Mouse (Mus musculus) hindbrain, postnatal 0 days (tissue): ENCODE measurements around the gene Kazald1. TPM values are rescaled to one million over a fixed set of nuclear protein-coding genes. Genes with fewer than 3 reads are reported as not detected.
A peak's percentile ranks its signal among the peaks of the same experiment; 100 is the strongest.

Experiments used
- ATAC-seq: fragments of 200-750 bp; cut with Nextera tagmentation; 2 replicates; pipeline ENCODE4 v1.8.0; 2017; ENCODE audit warnings: mild to moderate bottlenecking, moderate TSS enrichment, moderate library complexity
- DNase-seq: peaks from one replicate; pipeline ENCODE4 v3.0.0-alpha.2; 2015; ENCODE audit warnings: low spot score
- H3K27ac ChIP-seq: fragments of 300-500 bp; sonication (generic); 2 replicates; pipeline ENCODE4 v1.5.1; 2014; ENCODE audit warnings: mild to moderate bottlenecking
- H3K27me3 ChIP-seq: fragments of 300-500 bp; sonication (generic); 2 replicates; pipeline ENCODE4 v1.6.1; 2014; ENCODE audit warnings: low read length, mixed read lengths; ENCODE audit not compliant: insufficient read depth
- H3K36me3 ChIP-seq: fragments of 300-500 bp; sonication (generic); 2 replicates; pipeline ENCODE4 v1.6.1; 2014; ENCODE audit warnings: low read length, mixed read lengths; ENCODE audit not compliant: insufficient read depth
- H3K4me1 ChIP-seq: fragments of 300-500 bp; sonication (generic); 2 replicates; pipeline ENCODE4 v1.6.1; 2014; ENCODE audit warnings: antibody characterized with exemption, low read length, mixed read lengths; ENCODE audit not compliant: insufficient read depth
- H3K4me2 ChIP-seq: fragments of 300-500 bp; sonication (generic); 2 replicates; pipeline ENCODE4 v1.6.1; 2014; ENCODE audit warnings: low read depth, mild to moderate bottlenecking, low read length, moderate library complexity, mixed read lengths
- H3K4me3 ChIP-seq: fragments of 300-500 bp; sonication (generic); 2 replicates; pipeline ENCODE4 v1.5.1; 2014; ENCODE audit warnings: low read length
- H3K9ac ChIP-seq: fragments of 300-500 bp; sonication (generic); replicated peaks from 2 replicates; pipeline ENCODE4 v1.6.1; 2014; ENCODE audit warnings: mild to moderate bottlenecking, low read length, moderate library complexity, mixed read lengths
- H3K9me3 ChIP-seq: fragments of 300-500 bp; sonication (generic); 2 replicates; pipeline ENCODE4 v1.6.1; 2016; ENCODE audit warnings: low read length, mixed read lengths
- CTCF ChIP-seq: IDR thresholded peaks from 2 replicates; pipeline ENCODE4 v1.5.1; 2016; ENCODE audit warnings: antibody characterized with exemption, control low read depth, low read depth
- WGBS: fragments of 180-500 bp; shearing (Covaris S2); extraction: QIAGEN DNeasy Blood & Tissue Kit; methylation state at CpG from one replicate; pipeline ENCODE4 v1.1.7; 2014; 5-methylcytosine and 5-hydroxymethylcytosine counted together
- polyA plus RNA-seq: library from polyadenylated mRNA; unstranded; fragments of >200 nt; fragmentation: Nextera tagmentation; extraction: Ambion mirVana; gene quantifications from 2 replicates; pipeline ENCODE4 v1.2.1, GENCODE M21; 2015
- total RNA-seq: library from RNA; depleted of rRNA; stranded (reverse); fragments of >200 nt; gene quantifications from 2 replicates; pipeline ENCODE4 v1.2.3, GENCODE M21; 2014

The Kazald1 gene
- total and polyA plus RNA-seq, 2 experiments from 2014 or later: 1.7 to 3.2 TPM

GRCm38 (mm10) chr19:45077742-45078645 is 3.0 kb downstream of the Kazald1 start:
- Histone ChIP-seq H3K4me2 (no peak overlapping the region), H3K27me3 (peaks cover 45% of the 10 kb centered on the region), H3K36me3 (no peaks in the 10 kb centered on the region), H3K9ac (no peak overlapping the region), H3K4me3 (no peak overlapping the region), H3K27ac (no peak overlapping the region), H3K9me3 (no peaks in the 10 kb centered on the region), H3K4me1 (peaks cover 25% of the 10 kb centered on the region)
- TF ChIP-seq CTCF: no peak
- ATAC-seq (no peak), DNase-seq (no peak)
- WGBS: 9% methylated on average over 20 of the region's 20 CpGs

GRCm38 (mm10) chr19:45078971-45079764 is 4.1 kb downstream of the Kazald1 start:
- no peaks in the 10 kb centered on the region for H3K36me3 ChIP-seq
- peak; percentile 33; the same call in 1 of the 2 replicates for ATAC-seq

GRCm38 (mm10) chr19:45079769-45080515 is 4.9 kb downstream of the Kazald1 start:
- ATAC-seq (no peak), DNase-seq (peak; percentile 51)
- H3K4me2 ChIP-seq: peak overlapping the region; percentile 60
- H3K4me1 ChIP-seq: peaks cover 25% of the 10 kb centered on the region
- no peaks in the 10 kb centered on the region for H3K36me3 ChIP-seq
- no peak for TF ChIP-seq CTCF
- peaks cover 45% of the 10 kb centered on the region for H3K27me3 ChIP-seq
- no peaks in the 10 kb centered on the region for H3K9me3 ChIP-seq
- H3K4me3 ChIP-seq: peak overlapping the region; percentile 30
- H3K9ac ChIP-seq: peak overlapping the region; percentile 33; the same call in 1 of the 2 replicates
- H3K27ac ChIP-seq: no peak overlapping the region
- 1% methylated on average over 45 of the region's 45 CpGs for WGBS

More at GRCm38 (mm10) chr19:45078971-45079764, 4.1 kb downstream of the Kazald1 start:
- H3K4me3 ChIP-seq: peak overlapping the region; percentile 30
- WGBS: 7% methylated on average over 17 of the region's 17 CpGs
- H3K4me2 ChIP-seq: peak overlapping the region; percentile 60
- no peak overlapping the region for H3K27ac ChIP-seq
- peaks cover 45% of the 10 kb centered on the region for H3K27me3 ChIP-seq
- DNase-seq: peak; percentile 59
- peak; percentile 59 for TF ChIP-seq CTCF
- no peak overlapping the region for H3K9ac ChIP-seq
- H3K9me3 ChIP-seq: no peaks in the 10 kb centered on the region
- H3K4me1 ChIP-seq: peaks cover 25% of the 10 kb centered on the region

GRCm38 (mm10) chr19:45080711-45081110 is 5.7 kb downstream of the Kazald1 start:
- peaks cover 25% of the 10 kb centered on the region for H3K4me1 ChIP-seq
- peak overlapping the region; percentile 60 for H3K4me2 ChIP-seq
- H3K9ac ChIP-seq: peak overlapping the region; percentile 33; the same call in 1 of the 2 replicates
- WGBS: 2% methylated on average over 17 of the region's 17 CpGs
- no peak for TF ChIP-seq CTCF
- H3K27ac ChIP-seq: no peak overlapping the region
- no peaks in the 10 kb centered on the region for H3K9me3 ChIP-seq
- peaks cover 45% of the 10 kb centered on the region for H3K27me3 ChIP-seq
- peak overlapping the region; percentile 30 for H3K4me3 ChIP-seq
- no peak for ATAC-seq
- DNase-seq: no peak
- H3K36me3 ChIP-seq: no peaks in the 10 kb centered on the region

GRCm38 (mm10) chr19:45081279-45081678 is 6.2 kb downstream of the Kazald1 start:
- ATAC-seq (peak; percentile 35), DNase-seq (peak; percentile 82)
- no peak overlapping the region for H3K27ac ChIP-seq
- TF ChIP-seq CTCF: peak; percentile 95
- peak overlapping the region; percentile 60 for H3K4me2 ChIP-seq
- no peaks in the 10 kb centered on the region for H3K9me3 ChIP-seq
- peaks cover 23% of the 10 kb centered on the region for H3K4me1 ChIP-seq
- H3K9ac ChIP-seq: no peak overlapping the region
- peak overlapping the region; percentile 30 for H3K4me3 ChIP-seq
- H3K27me3 ChIP-seq: peaks cover 43% of the 10 kb centered on the region
- no peaks in the 10 kb centered on the region for H3K36me3 ChIP-seq
- WGBS: 0% methylated on average over 5 of the region's 5 CpGs
